Mouse (Mus musculus) ES-E14 (cell line): ENCODE results near the gene 6030458C11Rik. TPM values are rescaled to one million over a fixed set of nuclear protein-coding genes. Genes with fewer than 3 reads are reported as not detected.

Experiments
- DNase-seq: peaks from one replicate; pipeline ENCODE4 v3.0.0-alpha.2; 2013; ENCODE audit warnings: low read depth, low spot score
- H3K27ac ChIP-seq: 2 replicates; pipeline ENCODE4 v1.5.1; 2012; ENCODE audit warnings: low read depth, mild to moderate bottlenecking, low read length, moderate library complexity, mixed read lengths; ENCODE audit not compliant: poor library complexity, insufficient read depth, severe bottlenecking
- H3K36me3 ChIP-seq: 2 replicates; pipeline ENCODE4 v1.6.1; 2012; ENCODE audit warnings: mild to moderate bottlenecking, low read length, moderate library complexity, mixed read lengths; ENCODE audit not compliant: control insufficient read depth, poor library complexity, insufficient read depth, severe bottlenecking
- H3K4me1 ChIP-seq, 2 experiments: fragments of 150-350 bp in 1 of 2; sonication (generic) in 1 of 2; 2 replicates each; pipeline ENCODE4 v1.6.1; 2012; ENCODE audit warnings: low read length in 2 of 2, mild to moderate bottlenecking in 1 of 2, mixed read lengths in 1 of 2; ENCODE audit not compliant: control insufficient read depth in 2 of 2, insufficient read depth in 2 of 2, poor library complexity in 1 of 2
- H3K4me3 ChIP-seq, 2 experiments: fragments of 150-350 bp in 1 of 2; sonication (generic) in 1 of 2; 2 replicates each; pipeline ENCODE4 v1.5.1; 2012; ENCODE audit warnings: low read length in 2 of 2, low read depth in 1 of 2, mild to moderate bottlenecking in 1 of 2, mixed read lengths in 1 of 2; ENCODE audit not compliant: insufficient read depth in 1 of 2, poor library complexity in 1 of 2, severe bottlenecking in 1 of 2
- H3K9ac ChIP-seq: 2 replicates; pipeline ENCODE4 v1.6.1; 2012; ENCODE audit warnings: low read depth, mild to moderate bottlenecking, low read length, mixed read lengths; ENCODE audit not compliant: poor library complexity, insufficient read depth, severe bottlenecking
- H3K9me3 ChIP-seq: fragments of 150-350 bp; sonication (generic); 2 replicates; pipeline ENCODE4 v1.6.1; 2012; ENCODE audit warnings: low read depth, mild to moderate bottlenecking, low read length; ENCODE audit not compliant: control insufficient read depth, insufficient read depth
- CHD2 ChIP-seq: IDR thresholded peaks from 2 replicates; pipeline ENCODE4 v1.6.1; 2014; ENCODE audit warnings: mild to moderate bottlenecking, low read depth, low read length, inconsistent platforms
- HCFC1 ChIP-seq: IDR thresholded peaks from 2 replicates; pipeline ENCODE4 v1.6.1; 2012; ENCODE audit warnings: low read length, inconsistent platforms, borderline replicate concordance; ENCODE audit not compliant: insufficient read depth
- MAFK ChIP-seq: IDR thresholded peaks from 2 replicates; pipeline ENCODE4 v1.6.1; 2014; ENCODE audit warnings: mild to moderate bottlenecking, low read depth, low read length, inconsistent platforms; ENCODE audit not compliant: insufficient read depth
- ZC3H11A ChIP-seq: IDR thresholded peaks from 2 replicates; pipeline ENCODE4 v1.6.1; 2012; ENCODE audit warnings: low read depth, mild to moderate bottlenecking, inconsistent platforms, low read length, borderline replicate concordance
- ZNF384 ChIP-seq: IDR thresholded peaks from 2 replicates; pipeline ENCODE4 v1.6.1; 2012; ENCODE audit warnings: low read depth, low read length, inconsistent platforms
- in situ Hi-C, 2 experiments: fragments of 600-800 bp; cut with MboI; formaldehyde crosslinking; loops; one replicate each; pipeline ENCODE4 v1.15.1; 2025; ENCODE audit warnings: low sequenced_read_pairs in 2 of 2, inconsistent platforms in 1 of 2; ENCODE audit not compliant: unreplicated experiment in 2 of 2
- total RNA-seq: library from RNA; depleted of rRNA; stranded (reverse); fragments of 300-350 nt; gene quantifications from 2 replicates; pipeline ENCODE4 v1.2.3, GENCODE M21; 2012

6030458C11Rik gene
- total RNA-seq, 1 experiment, result 26.4 TPM

GRCm38 (mm10) chr15:12853471-12853870 lies 29.0 kb upstream of the 6030458C11Rik start:
- no peak for DNase-seq
- Histone ChIP-seq H3K27ac (no peak overlapping the region), H3K4me3 (no peak overlapping the region), H3K9me3 (no peaks in the 10 kb centered on the region), H3K9ac (no peak overlapping the region), H3K36me3 (peaks cover 70% of the 10 kb centered on the region), H3K4me1 (peaks cover 3% of the 10 kb centered on the region in 2 experiments; a peak in 2 of 4 replicates)
- in situ Hi-C loops, result no loop called here
- no peak for TF ChIP-seq MAFK
- TF ChIP-seq ZC3H11A, result no peak
- no peak for TF ChIP-seq ZNF384
- no peak for TF ChIP-seq HCFC1
- no peak for TF ChIP-seq CHD2

GRCm38 (mm10) chr15:12849373-12849772 lies 24.9 kb upstream of the 6030458C11Rik start:
- peaks cover 70% of the 10 kb centered on the region for H3K36me3 ChIP-seq
- no peaks in the 10 kb centered on the region for H3K9me3 ChIP-seq
- in situ Hi-C loops, result no loop called here
- H3K4me3 ChIP-seq, result no peak overlapping the region
- DNase-seq, result no peak
- H3K4me1 ChIP-seq, result peaks cover 0 to 8% of the 10 kb centered on the region in 2 experiments; a peak in 1 of 4 replicates
- TF ChIP-seq CHD2 (no peak), MAFK (no peak), ZC3H11A (no peak), ZNF384 (no peak), HCFC1 (no peak)
- no peak overlapping the region for H3K9ac ChIP-seq
- H3K27ac ChIP-seq, result no peak overlapping the region

GRCm38 (mm10) chr15:12848196-12848975 lies 23.9 kb upstream of the 6030458C11Rik start:
- Histone ChIP-seq H3K9me3 (no peaks in the 10 kb centered on the region), H3K27ac (no peak overlapping the region; the same call in 1 of the 2 replicates), H3K36me3 (peaks cover 66% of the 10 kb centered on the region), H3K4me1 (peaks cover 0 to 8% of the 10 kb centered on the region in 2 experiments; a peak in 1 of 4 replicates), H3K9ac (no peak overlapping the region), H3K4me3 (no peak overlapping the region)
- TF ChIP-seq CHD2 (no peak), ZC3H11A (no peak), MAFK (no peak), HCFC1 (no peak), ZNF384 (no peak)
- no peak for DNase-seq
- in situ Hi-C loops, result no loop called here

- in situ Hi-C loops, result no loop called here
- Histone ChIP-seq H3K4me3 (no peak overlapping the region), H3K9me3 (no peaks in the 10 kb centered on the region), H3K4me1 (no peaks in the 10 kb centered on the region; a peak in 1 of 4 replicates), H3K27ac (no peak overlapping the region), H3K9ac (no peak overlapping the region), H3K36me3 (peaks cover 63% of the 10 kb centered on the region)
- TF ChIP-seq ZC3H11A (no peak), HCFC1 (no peak), MAFK (no peak), ZNF384 (no peak), CHD2 (no peak)
- no peak for DNase-seq
These were observed 18.4 kb upstream of the 6030458C11Rik start for GRCm38 (mm10) chr15:12842833-12843232.

- H3K27ac ChIP-seq, result no peak overlapping the region
- in situ Hi-C loops, result no loop called here
- no peaks in the 10 kb centered on the region for H3K9me3 ChIP-seq
- H3K36me3 ChIP-seq, result peaks cover 66% of the 10 kb centered on the region
- TF ChIP-seq ZNF384, result no peak
- TF ChIP-seq ZC3H11A, result no peak
- TF ChIP-seq HCFC1, result no peak
- no peak for TF ChIP-seq MAFK
- TF ChIP-seq CHD2, result no peak
- H3K4me1 ChIP-seq, result no peaks in the 10 kb centered on the region
- H3K4me3 ChIP-seq, result no peak overlapping the region
- no peak for DNase-seq
- no peak overlapping the region for H3K9ac ChIP-seq
These were observed 16.3 kb upstream of the 6030458C11Rik start for GRCm38 (mm10) chr15:12840737-12841136.
